Mouse (Mus musculus) CH12.LX (cell line): ENCODE data around the gene Rsc1a1.

Experiments
- CTCF ChIP-seq, 2 experiments: IDR thresholded peaks in 1 of 2; conservative IDR thresholded peaks in 1 of 2; 2 replicates each; pipeline ENCODE4 v1.5.1; 2011 to 2012; ENCODE audit warnings: low read depth in 2 of 2, low read length in 2 of 2, improper control_type of control experiment in 1 of 2, inconsistent platforms in 1 of 2, mild to moderate bottlenecking in 1 of 2, moderate library complexity in 1 of 2
- EP300 ChIP-seq: IDR thresholded peaks from 2 replicates; pipeline ENCODE4 v1.6.1; 2011; ENCODE audit warnings: low read length, improper control_type of control experiment
- ETS1 ChIP-seq: conservative IDR thresholded peaks from 2 replicates; pipeline ENCODE4 v1.6.1; 2012; ENCODE audit warnings: low read depth, mild to moderate bottlenecking, inconsistent platforms, low read length, improper control_type of control experiment, moderate library complexity
- MXI1 ChIP-seq: IDR thresholded peaks from 2 replicates; pipeline ENCODE4 v1.6.1; 2011; ENCODE audit warnings: mild to moderate bottlenecking, low read depth, low read length, improper control_type of control experiment
- POLR2A ChIP-seq: IDR thresholded peaks from 2 replicates; pipeline ENCODE4 v1.6.1; 2011; ENCODE audit warnings: low read depth, mild to moderate bottlenecking, improper control_type of control experiment, low read length
- SIN3A ChIP-seq: IDR thresholded peaks from 2 replicates; pipeline ENCODE4 v1.6.1; 2012; ENCODE audit warnings: low read length, improper control_type of control experiment, inconsistent platforms
- ZMIZ1 ChIP-seq: IDR thresholded peaks from 2 replicates; pipeline ENCODE4 v1.6.1; 2012; ENCODE audit warnings: low read depth, mild to moderate bottlenecking, inconsistent platforms, low read length, improper control_type of control experiment

- TF ChIP-seq CTCF (conservative IDR thresholded peaks at IDR 0.05 in 1 of 2, IDR thresholded peaks at IDR 0.05 in 1 of 2; ENCODE audit: low read depth in 2 of 2, low read length in 2 of 2) (no peak), POLR2A (no peak), SIN3A (no peak), ETS1 (no peak), ZMIZ1 (no peak), MXI1 (no peak), EP300 (no peak)
Observed at GRCm38 (mm10) chr4:141643118-141643855, 42.1 kb downstream of the Rsc1a1 start.
